Mouse (Mus musculus) G1E (cell line): Measurements from ENCODE around the gene Ltbp2. TPM values are rescaled to one million over a fixed set of nuclear protein-coding genes. Genes with fewer than 3 reads are reported as not detected.

Source experiments
- ATAC-seq: 2 replicates; pipeline ENCODE4 v1.8.0; 2016; ENCODE audit warnings: mild to moderate bottlenecking; ENCODE audit not compliant: insufficient number of reproducible peaks, poor library complexity, low FRiP score, severe bottlenecking; ENCODE audit errors: extremely low read depth
- DNase-seq: peaks from one replicate; pipeline ENCODE4 v3.0.0; 2012; ENCODE audit warnings: low spot score
- H3K27me3 ChIP-seq: 2 replicates; pipeline ENCODE4 v1.6.1; 2012; ENCODE audit warnings: mild to moderate bottlenecking, low read length, inconsistent platforms; ENCODE audit not compliant: insufficient read depth
- H3K36me3 ChIP-seq: replicated peaks from 2 replicates; pipeline ENCODE3; 2012; ENCODE audit warnings: mild to moderate bottlenecking, inconsistent platforms
- H3K4me1 ChIP-seq: 2 replicates; pipeline ENCODE4 v1.6.1; 2012; ENCODE audit warnings: low read depth, low read length, inconsistent platforms, mixed read lengths; ENCODE audit not compliant: insufficient read depth
- H3K4me3 ChIP-seq: 2 replicates; pipeline ENCODE4 v1.5.1; 2012; ENCODE audit warnings: low read depth, mild to moderate bottlenecking, inconsistent platforms, low read length, moderate library complexity, mixed read lengths
- H3K9me3 ChIP-seq: replicated peaks from 2 replicates; pipeline ENCODE4 v1.6.1; 2012; ENCODE audit warnings: inconsistent platforms
- CTCF ChIP-seq: IDR thresholded peaks from 2 replicates; pipeline ENCODE4 v1.5.1; 2012; ENCODE audit warnings: low read depth, low read length, inconsistent platforms, mixed read lengths
- GATA1 ChIP-seq: IDR thresholded peaks from 2 replicates; pipeline ENCODE4 v1.6.1; 2012; ENCODE audit warnings: borderline replicate concordance, low read length, inconsistent platforms, mixed read lengths
- GATA2 ChIP-seq: IDR thresholded peaks from 2 replicates; pipeline ENCODE4 v1.6.1; 2012; ENCODE audit warnings: low read depth, low read length, inconsistent platforms, borderline replicate concordance
- POLR2AphosphoS5 ChIP-seq: IDR thresholded peaks from 2 replicates; pipeline ENCODE4 v1.6.1; 2012; ENCODE audit warnings: low read depth, low read length, inconsistent platforms; ENCODE audit not compliant: insufficient replicate concordance
- TAL1 ChIP-seq: conservative IDR thresholded peaks from 2 replicates; pipeline ENCODE4 v1.6.1; 2012; ENCODE audit warnings: low read depth, low read length, inconsistent platforms, mixed read lengths
- polyA plus RNA-seq: library from polyadenylated mRNA; stranded (reverse); fragments of >175 nt; gene quantifications from 2 replicates; pipeline ENCODE4 v1.2.3, GENCODE M21; 2012
- total RNA-seq, 2 experiments: library from RNA; stranded (forward) in 1 of 2; stranded (reverse) in 1 of 2; fragments of 200-1000 nt in 1 of 2; fragments of >200 nt in 1 of 2; fragmentation: Nextera tagmentation in 1 of 2; gene quantifications; 2 replicates each; pipeline ENCODE4 v1.2.3; 2014 to 2017

Gene Ltbp2
- total and polyA plus RNA-seq, 3 experiments = 0.44 TPM; not detected in 2

GRCm38 (mm10) chr12:84805228-84805842 lies 71.0 kb downstream of the Ltbp2 start:
- H3K4me3 ChIP-seq = no peak overlapping the region
- ATAC-seq = no peak
- H3K27me3 ChIP-seq = peaks cover 69% of the 10 kb centered on the region
- TF ChIP-seq GATA1 (no peak), CTCF (no peak), POLR2AphosphoS5 (no peak), GATA2 (no peak), TAL1 (no peak)
- no peaks in the 10 kb centered on the region for H3K36me3 ChIP-seq
- H3K9me3 ChIP-seq = no peaks in the 10 kb centered on the region
- no peaks in the 10 kb centered on the region for H3K4me1 ChIP-seq
- no peak for DNase-seq

GRCm38 (mm10) chr12:84802625-84803024 lies 73.7 kb downstream of the Ltbp2 start:
- no peak for ATAC-seq
- no peak overlapping the region for H3K4me3 ChIP-seq
- no peak for DNase-seq

GRCm38 (mm10) chr12:84801532-84802110 lies 74.7 kb downstream of the Ltbp2 start:
- no peak overlapping the region for H3K4me3 ChIP-seq
- H3K9me3 ChIP-seq = no peaks in the 10 kb centered on the region
- no peak for ATAC-seq
- peaks cover 62% of the 10 kb centered on the region for H3K27me3 ChIP-seq
- DNase-seq = no peak
- TF ChIP-seq TAL1 = no peak
- no peak for TF ChIP-seq GATA1
- no peak for TF ChIP-seq POLR2AphosphoS5
- no peaks in the 10 kb centered on the region for H3K4me1 ChIP-seq
- no peaks in the 10 kb centered on the region for H3K36me3 ChIP-seq

More at GRCm38 (mm10) chr12:84802625-84803024, 73.7 kb downstream of the Ltbp2 start:
- peaks cover 69% of the 10 kb centered on the region for H3K27me3 ChIP-seq
- no peaks in the 10 kb centered on the region for H3K4me1 ChIP-seq
- TF ChIP-seq GATA1 (no peak), TAL1 (no peak), POLR2AphosphoS5 (no peak), GATA2 (no peak), CTCF (no peak)
- H3K36me3 ChIP-seq = no peaks in the 10 kb centered on the region
- H3K9me3 ChIP-seq = no peaks in the 10 kb centered on the region

- no peak for DNase-seq
- TF ChIP-seq GATA1 (no peak), POLR2AphosphoS5 (no peak), GATA2 (no peak), TAL1 (no peak), CTCF (no peak)
- H3K27me3 ChIP-seq = peaks cover 62% of the 10 kb centered on the region
Observed at GRCm38 (mm10) chr12:84800419-84800818, 75.9 kb downstream of the Ltbp2 start.

GRCm38 (mm10) chr12:84799086-84799485 lies 77.2 kb downstream of the Ltbp2 start:
- ATAC-seq = no peak
- Histone ChIP-seq H3K4me3 (no peak overlapping the region), H3K27me3 (peaks cover 61% of the 10 kb centered on the region), H3K9me3 (no peaks in the 10 kb centered on the region), H3K4me1 (no peaks in the 10 kb centered on the region), H3K36me3 (no peaks in the 10 kb centered on the region)
- DNase-seq = no peak
- TF ChIP-seq GATA2 = no peak
- no peak for TF ChIP-seq TAL1
- no peak for TF ChIP-seq POLR2AphosphoS5
- no peak for TF ChIP-seq GATA1
- no peak for TF ChIP-seq CTCF

More at GRCm38 (mm10) chr12:84800419-84800818, 75.9 kb downstream of the Ltbp2 start:
- H3K36me3 ChIP-seq = no peaks in the 10 kb centered on the region
- H3K9me3 ChIP-seq = no peaks in the 10 kb centered on the region
- no peaks in the 10 kb centered on the region for H3K4me1 ChIP-seq
- no peak for ATAC-seq
- no peak overlapping the region for H3K4me3 ChIP-seq

GRCm38 (mm10) chr12:84794647-84795046 lies 81.7 kb downstream of the Ltbp2 start:
- Histone ChIP-seq H3K4me1 (no peaks in the 10 kb centered on the region), H3K4me3 (no peak overlapping the region), H3K27me3 (peaks cover 72% of the 10 kb centered on the region), H3K9me3 (no peaks in the 10 kb centered on the region), H3K36me3 (no peaks in the 10 kb centered on the region)
- DNase-seq (no peak), ATAC-seq (no peak)
- no peak for TF ChIP-seq CTCF
- TF ChIP-seq GATA2 = no peak
- TF ChIP-seq TAL1 = no peak
- TF ChIP-seq GATA1 = no peak
- no peak for TF ChIP-seq POLR2AphosphoS5

GRCm38 (mm10) chr12:84792629-84793028 lies 83.7 kb downstream of the Ltbp2 start:
- Histone ChIP-seq H3K36me3 (no peaks in the 10 kb centered on the region), H3K9me3 (no peaks in the 10 kb centered on the region), H3K4me1 (no peaks in the 10 kb centered on the region), H3K4me3 (no peak overlapping the region), H3K27me3 (peaks cover 71% of the 10 kb centered on the region)
- ATAC-seq = no peak
- DNase-seq = no peak
- TF ChIP-seq POLR2AphosphoS5 = no peak
- TF ChIP-seq GATA2 = no peak
- TF ChIP-seq CTCF = no peak
- TF ChIP-seq TAL1 = no peak
- TF ChIP-seq GATA1 = no peak
